Mouse (Mus musculus): ENCODE measurements at regions not wholly inside any gene's neighbourhood (a gene's known extent, or its start where the extent isn't known, plus 50 kb on each side); places are given as distances from the start of the nearest gene placed in this dataset.
A peak's percentile ranks its signal among the peaks of the same experiment; 100 is the strongest.

- DNase-seq (ENCODE audit: low spot score) = no peak
These were observed 134.6 kb downstream of the Cd24a start for GRCm38 (mm10) chr10:43712657-43713056.

- peak; percentile 97 for DNase-seq (ENCODE audit: low spot score)
These were observed 140.7 kb downstream of the Cd24a start for GRCm38 (mm10) chr10:43718768-43719167.

- DNase-seq (ENCODE audit: low spot score) = no peak
These were observed 143.3 kb downstream of the Cd24a start for GRCm38 (mm10) chr10:43721356-43721755.

- no peak for DNase-seq (ENCODE audit: low spot score)
These were observed 144.1 kb downstream of the Cd24a start for GRCm38 (mm10) chr10:43722164-43722563.

GRCm38 (mm10) chr10:43722711-43723614, 144.9 kb downstream of the Cd24a start:
- DNase-seq (ENCODE audit: low spot score) = no peak

- peak; percentile 37 for DNase-seq (ENCODE audit: low spot score)
These were observed 145.5 kb downstream of the Cd24a start for GRCm38 (mm10) chr10:43723615-43723937.

GRCm38 (mm10) chr10:43727746-43728145, 149.7 kb downstream of the Cd24a start:
- no peak for DNase-seq (ENCODE audit: low spot score)

GRCm38 (mm10) chr10:43729184-43729583, 151.1 kb downstream of the Cd24a start:
- no peak for DNase-seq (ENCODE audit: low spot score)

GRCm38 (mm10) chr10:43733618-43734415, 155.7 kb downstream of the Cd24a start:
- DNase-seq (ENCODE audit: low spot score) = no peak

- DNase-seq (ENCODE audit: low spot score) = no peak
These were observed 161.1 kb downstream of the Cd24a start for GRCm38 (mm10) chr10:43739181-43739580.

- DNase-seq (ENCODE audit: low spot score) = peak; percentile 43
These were observed 161.6 kb downstream of the Cd24a start for GRCm38 (mm10) chr10:43739718-43740117.

GRCm38 (mm10) chr10:43740204-43740865, 161.2 kb downstream of the Qrsl1 start:
- DNase-seq (ENCODE audit: low spot score) = peak; percentile 90

GRCm38 (mm10) chr10:43741361-43742084, 160.0 kb downstream of the Qrsl1 start:
- peak; percentile 69 for DNase-seq (ENCODE audit: low spot score)

GRCm38 (mm10) chr10:43742085-43743054, 159.2 kb downstream of the Qrsl1 start:
- peak; percentile 87 for DNase-seq (ENCODE audit: low spot score)

- DNase-seq (ENCODE audit: low spot score) = no peak
These were observed 158.1 kb downstream of the Qrsl1 start for GRCm38 (mm10) chr10:43743188-43744120.

GRCm38 (mm10) chr10:43745931-43746630, 155.5 kb downstream of the Qrsl1 start:
- DNase-seq (ENCODE audit: low spot score) = no peak

- DNase-seq (ENCODE audit: low spot score) = no peak
These were observed 154.9 kb downstream of the Qrsl1 start for GRCm38 (mm10) chr10:43746631-43747001.

GRCm38 (mm10) chr10:43747541-43747940, 154.0 kb downstream of the Qrsl1 start:
- DNase-seq (ENCODE audit: low spot score) = no peak

GRCm38 (mm10) chr10:43748300-43748699, 153.2 kb downstream of the Qrsl1 start:
- DNase-seq (ENCODE audit: low spot score) = no peak

Measured in MN1 (cell line).